Mouse (Mus musculus) urinary bladder, adult 18-20 months (tissue): ENCODE results near the gene Rnf148.

Experiments
- DNase-seq, 2 experiments: peaks; one replicate each; pipeline ENCODE4 v3.0.0; 2022; ENCODE audit warnings: low spot score in 2 of 2, mixed read lengths in 2 of 2

The Rnf148 gene

GRCm38 (mm10) chr6:23655036-23655435, at the start of gene Rnf148:
Gene Rnf148 (minus strand): TSS chr6:23655136.
- no peak for DNase-seq

DNA sequence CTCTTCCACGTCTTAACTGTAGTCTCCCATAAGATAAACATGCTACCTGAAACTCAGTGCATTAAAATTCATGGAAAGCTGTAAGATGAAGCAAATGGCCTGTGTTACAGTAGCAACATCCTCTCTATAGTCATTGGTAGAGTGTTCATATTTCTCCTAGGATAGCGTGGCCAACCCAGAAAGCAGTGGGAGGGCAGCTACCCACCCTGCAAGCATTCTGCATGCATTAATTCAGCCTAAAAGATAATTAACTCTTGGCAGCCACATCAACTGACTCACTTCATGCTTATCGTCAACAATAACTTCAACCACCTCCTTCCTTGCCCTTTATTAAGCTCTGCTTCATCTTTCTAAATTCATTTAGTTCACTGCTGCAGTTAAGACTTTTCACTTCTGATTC, 45.9 kb upstream of the Rnf148 start:
- DNase-seq = no peak

GRCm38 (mm10) chr6:23678172-23678571, 23.2 kb upstream of the Rnf148 start:
- no peak for DNase-seq

- DNase-seq = no peak
Observed at GRCm38 (mm10) chr6:23650205-23650604, 4.7 kb downstream of the Rnf148 start, which contains the start of gene Rnf133. Gene Rnf133 (minus strand): TSS chr6:23650305.

- DNase-seq = no peak
Observed at GRCm38 (mm10) chr6:23648732-23649131, 6.2 kb downstream of the Rnf148 start.

DNA sequence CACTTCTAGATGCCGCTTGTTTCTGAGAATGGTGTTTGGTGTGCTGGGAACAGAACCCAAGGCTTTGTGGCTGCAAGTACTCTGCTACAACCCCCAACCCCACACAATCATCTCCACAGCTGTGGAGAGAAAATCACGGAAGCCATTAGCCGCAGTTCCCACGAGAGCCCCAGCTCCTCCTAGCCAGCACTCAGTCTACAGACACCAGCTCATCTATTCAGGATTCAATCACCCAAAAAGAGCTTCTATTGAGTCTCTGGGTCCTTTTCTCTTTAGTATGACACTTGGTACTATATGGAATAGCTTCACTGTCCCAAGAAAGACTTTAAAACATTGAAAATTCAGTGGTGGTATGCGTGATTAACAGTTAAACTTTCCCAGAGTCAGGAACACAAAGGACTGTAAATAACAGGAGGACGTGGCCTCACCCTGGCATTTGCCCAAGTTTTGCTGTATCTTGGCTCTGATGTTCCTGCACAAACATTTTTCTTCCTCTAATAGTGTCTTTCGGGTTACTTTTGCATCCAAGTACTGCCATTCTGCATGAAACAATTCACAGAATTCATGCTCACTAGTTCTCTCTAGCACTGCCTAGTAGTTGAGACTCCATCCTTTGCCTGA, 7.2 kb downstream of the Rnf148 start:
- no peak for DNase-seq

DNA sequence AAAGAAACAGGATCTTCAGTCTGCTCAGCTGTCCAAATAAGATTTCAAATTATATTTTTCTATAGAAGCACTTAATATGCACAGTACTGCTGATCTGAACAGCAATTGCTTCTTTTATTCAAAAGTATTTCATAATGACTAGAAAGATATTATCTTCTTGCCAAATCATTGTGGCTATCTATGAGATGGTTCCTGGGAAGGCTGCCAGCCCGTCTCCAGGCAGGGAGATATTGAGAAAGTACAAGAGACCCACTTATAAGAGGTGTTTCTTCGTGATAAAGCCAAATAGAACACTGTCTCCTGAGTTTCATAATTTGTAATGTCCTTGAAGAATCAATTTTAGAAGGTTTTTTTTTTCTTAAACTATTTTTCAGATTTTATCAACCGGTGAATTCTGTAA, 17.9 kb downstream of the Rnf148 start:
- no peak for DNase-seq

DNA sequence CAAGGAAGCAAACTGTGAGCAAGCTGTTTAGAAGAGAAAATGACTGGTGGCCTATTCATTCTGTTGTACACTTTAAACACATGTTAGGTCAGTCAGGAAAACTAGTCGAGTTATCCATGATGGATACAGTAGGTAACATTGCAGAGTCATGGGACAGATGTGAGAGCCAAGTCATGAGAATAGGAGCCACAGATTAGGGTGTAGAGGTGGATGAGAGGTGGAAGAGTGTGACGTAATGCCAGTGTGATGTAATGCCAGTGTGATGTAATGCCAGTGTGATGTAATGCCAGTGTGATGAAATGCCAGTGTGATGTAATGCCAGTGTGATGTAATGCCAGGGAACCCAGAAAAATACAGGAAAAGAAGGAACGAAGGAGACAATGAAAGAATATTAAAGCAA, 19.7 kb downstream of the Rnf148 start:
- DNase-seq = no peak

DNA sequence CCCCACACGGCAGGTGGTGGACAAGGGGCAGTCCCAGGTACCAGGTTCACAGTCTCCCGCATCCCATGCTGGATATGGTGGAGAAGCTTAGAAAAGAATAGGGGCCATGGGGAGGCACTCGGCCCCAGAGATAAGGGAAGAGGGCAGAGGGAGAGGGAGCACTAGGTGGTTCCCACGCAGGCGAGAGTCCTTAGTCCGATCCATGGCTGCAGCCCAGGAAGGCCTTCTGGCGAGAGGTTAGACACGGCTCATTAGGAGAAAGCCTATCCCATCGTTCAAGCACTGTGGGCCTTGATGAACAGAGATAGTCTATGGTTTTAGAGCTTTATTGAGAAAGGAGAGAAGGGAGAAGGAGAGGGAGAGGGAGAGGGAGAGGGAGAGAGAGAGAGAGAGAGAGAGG, 20.9 kb downstream of the Rnf148 start:
- no peak for DNase-seq

DNA sequence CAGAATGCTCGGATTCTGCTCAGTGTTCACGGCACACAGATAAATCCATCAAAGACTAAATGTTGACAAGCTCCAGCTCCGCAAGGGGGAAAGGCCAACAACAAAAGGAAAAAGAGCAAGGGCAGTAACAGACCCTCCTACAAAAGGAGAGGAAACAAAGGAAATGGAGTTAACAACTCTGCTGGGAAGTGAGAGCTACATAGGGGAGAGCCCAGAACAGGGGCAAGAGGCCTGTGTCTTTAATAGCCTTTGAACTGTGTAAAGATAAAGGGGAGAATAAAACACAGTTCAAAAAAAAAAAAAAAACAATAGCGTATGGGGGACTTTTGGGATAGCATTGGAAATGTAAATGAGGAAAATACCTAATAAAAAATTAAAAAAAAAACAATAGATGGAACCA, 24.5 kb downstream of the Rnf148 start:
- no peak for DNase-seq
